Mouse (Mus musculus) midbrain, embryonic 12.5 days (tissue): Measurements from ENCODE around the gene Igtp. TPM values are rescaled to one million over a fixed set of nuclear protein-coding genes. Genes with fewer than 3 reads are reported as not detected.

ENCODE experiments used
- ATAC-seq: fragments of 200-750 bp; cut with Nextera tagmentation; 2 replicates; pipeline ENCODE4 v1.8.0; 2017; ENCODE audit warnings: low read depth, moderate TSS enrichment, moderate library complexity; ENCODE audit not compliant: low FRiP score
- H3K27ac ChIP-seq: fragments of 300-500 bp; sonication (generic); replicated peaks from 2 replicates; pipeline ENCODE4 v1.5.1; 2016; ENCODE audit warnings: mild to moderate bottlenecking
- H3K27me3 ChIP-seq: fragments of 300-500 bp; sonication (generic); 2 replicates; pipeline ENCODE4 v1.6.1; 2016; ENCODE audit warnings: mild to moderate bottlenecking
- H3K36me3 ChIP-seq: fragments of 300-500 bp; sonication (generic); 2 replicates; pipeline ENCODE4 v1.6.1; 2016
- H3K4me1 ChIP-seq: fragments of 300-500 bp; sonication (generic); 2 replicates; pipeline ENCODE4 v1.6.1; 2016
- H3K4me2 ChIP-seq: fragments of 300-500 bp; sonication (generic); replicated peaks from 2 replicates; pipeline ENCODE4 v1.6.1; 2016; ENCODE audit warnings: mild to moderate bottlenecking, moderate library complexity
- H3K4me3 ChIP-seq: fragments of 300-500 bp; sonication (generic); 2 replicates; pipeline ENCODE4 v1.5.1; 2016; ENCODE audit warnings: mild to moderate bottlenecking
- H3K9ac ChIP-seq: fragments of 300-500 bp; sonication (generic); replicated peaks from 2 replicates; pipeline ENCODE4 v1.6.1; 2016; ENCODE audit warnings: mild to moderate bottlenecking, moderate library complexity
- H3K9me3 ChIP-seq: fragments of 300-500 bp; sonication (generic); 2 replicates; pipeline ENCODE4 v1.6.1; 2016; ENCODE audit warnings: mild to moderate bottlenecking
- WGBS: fragments of 180-500 bp; shearing (Covaris S2); methylation state at CpG from one replicate; pipeline ENCODE4 v1.1.7; 2016; 5-methylcytosine and 5-hydroxymethylcytosine counted together
- polyA plus RNA-seq: library from polyadenylated mRNA; unstranded; fragments of >200 nt; fragmentation: Nextera tagmentation; extraction: Ambion mirVana; gene quantifications from 2 replicates; pipeline ENCODE4 v1.2.1, GENCODE M21; 2016

The Igtp gene
- polyA plus RNA-seq, 1 experiment from 2014 or later = 1.8 TPM

DNA sequence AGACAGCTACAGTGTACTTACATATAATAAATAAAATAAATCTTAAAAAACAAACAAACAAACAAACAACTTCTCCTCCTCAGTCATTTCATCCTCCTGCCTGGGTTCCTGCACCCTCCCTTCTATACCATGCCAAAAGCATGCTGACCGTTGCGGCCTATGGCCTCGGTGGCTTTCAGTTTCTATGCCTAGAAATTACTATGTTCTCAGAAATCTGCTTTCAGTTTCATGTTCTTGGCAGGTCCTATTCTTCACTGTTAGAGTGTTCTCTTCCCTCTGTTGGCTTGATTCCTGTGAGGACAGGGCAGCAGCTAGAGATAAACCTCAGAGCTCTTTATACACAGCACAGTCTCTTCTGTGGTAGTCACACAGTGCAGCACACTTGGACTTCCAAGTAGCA is 15.8 kb upstream of the Igtp start:
- Histone ChIP-seq H3K27me3 (no peaks in the 10 kb centered on the region), H3K4me2 (no peak overlapping the region), H3K27ac (no peak overlapping the region), H3K9ac (no peak overlapping the region), H3K4me3 (no peak overlapping the region), H3K36me3 (peaks cover 9% of the 10 kb centered on the region; the same call in 1 of the 2 replicates), H3K9me3 (no peaks in the 10 kb centered on the region), H3K4me1 (no peaks in the 10 kb centered on the region)
- no peak for ATAC-seq
- 91% methylated on average over 3 of the region's 3 CpGs for WGBS

DNA sequence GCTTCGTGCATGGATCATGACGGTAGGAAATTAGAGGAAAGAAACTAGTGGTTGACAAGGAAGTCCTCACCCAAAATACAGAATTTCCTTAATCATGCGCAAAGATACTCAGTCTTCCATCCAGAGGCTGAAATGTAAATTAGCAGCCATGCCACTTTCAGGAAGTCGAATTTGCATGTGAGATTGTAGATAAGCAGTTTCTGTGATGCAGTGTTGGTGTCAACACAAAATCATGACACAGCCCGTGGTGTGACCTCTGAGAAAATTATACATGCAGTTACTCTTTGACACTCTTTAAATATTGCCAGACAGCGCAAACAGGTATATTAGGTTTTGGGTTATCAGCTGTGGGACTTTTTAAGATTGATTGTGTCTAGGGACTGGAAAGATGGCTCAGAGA is 9.7 kb upstream of the Igtp start:
- ATAC-seq = no peak
- Histone ChIP-seq H3K4me1 (peaks cover 4% of the 10 kb centered on the region; the same call in 1 of the 2 replicates), H3K9ac (no peak overlapping the region), H3K4me3 (no peak overlapping the region), H3K9me3 (no peaks in the 10 kb centered on the region), H3K27ac (no peak overlapping the region), H3K36me3 (no peaks in the 10 kb centered on the region), H3K27me3 (no peaks in the 10 kb centered on the region), H3K4me2 (no peak overlapping the region)
- 95% methylated on average over 6 of the region's 6 CpGs for WGBS

DNA sequence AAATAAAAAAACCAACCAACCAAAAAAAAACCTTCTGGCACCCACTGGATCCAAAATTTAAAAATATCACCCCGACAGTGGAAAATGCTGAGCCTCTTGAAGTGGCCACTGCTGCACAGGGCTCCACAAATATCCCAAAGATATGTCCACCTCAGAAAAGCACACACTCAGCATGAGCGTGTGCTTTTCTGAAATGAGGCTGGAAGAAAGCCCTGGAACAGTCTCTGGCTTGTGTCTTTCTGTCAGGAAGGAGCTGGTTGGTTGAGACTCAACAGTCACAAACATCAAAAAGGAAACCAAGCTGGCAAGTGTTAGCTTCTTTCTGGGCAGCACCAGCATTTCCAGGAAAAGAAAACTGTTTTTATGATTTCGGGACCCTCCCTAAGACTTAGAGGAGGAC is 6.0 kb upstream of the Igtp start:
- H3K9me3 ChIP-seq = no peaks in the 10 kb centered on the region
- H3K4me1 ChIP-seq = peaks cover 4% of the 10 kb centered on the region; the same call in 1 of the 2 replicates
- 0 out of 2 replicates have a peak, but pooled peaks cover 4% of the 10 kb centered on the region for H3K27me3 ChIP-seq
- H3K9ac ChIP-seq = no peak overlapping the region
- H3K36me3 ChIP-seq = no peaks in the 10 kb centered on the region
- WGBS = 85% methylated on average over 3 of the region's 3 CpGs
- ATAC-seq = no peak
- H3K27ac ChIP-seq = no peak overlapping the region
- no peak overlapping the region for H3K4me2 ChIP-seq
- H3K4me3 ChIP-seq = no peak overlapping the region

DNA sequence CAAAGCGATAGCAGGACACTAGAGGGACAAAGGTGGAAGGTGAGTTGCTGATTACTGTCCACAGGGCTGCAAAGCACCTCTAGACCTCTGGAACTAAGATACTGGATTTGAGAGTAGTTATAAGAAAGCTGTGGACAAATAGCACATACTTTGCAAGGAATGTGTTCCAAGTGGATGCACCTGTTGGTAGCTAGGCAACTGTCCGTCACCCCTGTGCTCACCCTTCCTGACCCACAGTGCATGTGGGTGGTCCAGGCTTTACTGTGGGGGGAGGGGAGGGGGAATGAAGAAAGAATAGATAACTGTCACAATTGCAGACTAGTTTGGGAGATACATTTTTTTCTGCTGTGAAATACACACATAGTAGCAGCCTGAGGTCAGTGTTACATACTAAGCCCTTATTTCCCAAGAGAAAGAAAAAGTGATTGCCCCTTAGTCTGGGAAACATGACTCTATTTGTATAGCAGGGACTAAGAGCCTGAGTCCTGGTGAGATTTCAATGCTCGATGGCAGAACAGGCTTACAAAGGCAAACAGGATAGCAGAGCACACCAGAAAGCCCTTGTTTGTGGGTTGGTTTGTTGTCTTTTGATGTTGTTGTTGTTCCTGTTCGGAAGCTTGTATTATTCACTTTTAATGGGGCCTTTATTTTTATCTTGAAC is 5.4 kb upstream of the Igtp start:
- Histone ChIP-seq H3K36me3 (no peaks in the 10 kb centered on the region), H3K9ac (no peak overlapping the region), H3K4me2 (no peak overlapping the region), H3K4me1 (peaks cover 5% of the 10 kb centered on the region; the same call in 1 of the 2 replicates), H3K27me3 (0 out of 2 replicates have a peak, but pooled peaks cover 4% of the 10 kb centered on the region), H3K27ac (no peak overlapping the region), H3K9me3 (no peaks in the 10 kb centered on the region), H3K4me3 (no peak overlapping the region)
- no peak for ATAC-seq
- 43% methylated on average over 4 of the region's 4 CpGs for WGBS

DNA sequence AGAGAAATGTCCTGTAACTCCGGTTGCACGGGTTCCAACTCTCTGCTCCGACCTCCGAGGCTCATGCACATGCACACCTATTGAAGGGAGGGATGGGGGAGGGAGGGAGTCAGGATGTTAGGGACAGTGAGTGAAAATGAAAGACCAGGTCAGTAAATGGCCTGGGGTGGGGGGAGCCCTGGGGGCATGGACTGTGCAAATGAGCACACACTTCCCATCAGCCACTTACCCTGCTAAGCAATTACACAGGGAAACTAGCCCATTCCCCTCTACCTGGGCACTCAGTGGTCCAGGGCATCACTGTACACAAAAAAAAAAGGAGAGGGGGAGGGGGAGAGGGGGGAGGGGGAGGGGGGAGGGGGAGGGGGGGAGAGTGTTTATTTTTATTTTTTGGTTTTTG is 693 bp upstream of the Igtp start:
- Histone ChIP-seq H3K9ac (no peak overlapping the region), H3K27ac (no peak overlapping the region), H3K27me3 (0 out of 2 replicates have a peak, but pooled peaks cover 4% of the 10 kb centered on the region), H3K4me3 (peak overlapping the region; percentile 39), H3K4me1 (peaks cover 8% of the 10 kb centered on the region; the same call in 1 of the 2 replicates), H3K4me2 (peak overlapping the region; percentile 55), H3K36me3 (no peaks in the 10 kb centered on the region), H3K9me3 (no peaks in the 10 kb centered on the region)
- ATAC-seq = no peak
- 96% methylated on average over 4 of the region's 4 CpGs for WGBS

- Histone ChIP-seq H3K36me3 (no peaks in the 10 kb centered on the region), H3K4me1 (0 out of 2 replicates have a peak, but pooled peaks cover 4% of the 10 kb centered on the region), H3K4me2 (no peak overlapping the region), H3K27ac (no peak overlapping the region), H3K9ac (no peak overlapping the region), H3K9me3 (no peaks in the 10 kb centered on the region), H3K4me3 (no peak overlapping the region), H3K27me3 (0 out of 2 replicates have a peak, but pooled peaks cover 4% of the 10 kb centered on the region)
- 92% methylated on average over 4 of the region's 4 CpGs for WGBS
- ATAC-seq = no peak
Measured at GRCm38 (mm10) chr11:58200226-58200625, 870 bp downstream of the Igtp start.

GRCm38 (mm10) chr11:58201052-58201451 is 1.7 kb downstream of the Igtp start:
- H3K36me3 ChIP-seq = no peaks in the 10 kb centered on the region
- H3K27ac ChIP-seq = no peak overlapping the region
- WGBS = 90% methylated on average over 12 of the region's 12 CpGs
- H3K9ac ChIP-seq = no peak overlapping the region
- H3K9me3 ChIP-seq = no peaks in the 10 kb centered on the region
- H3K4me3 ChIP-seq = no peak overlapping the region
- ATAC-seq = no peak
- H3K4me1 ChIP-seq = 0 out of 2 replicates have a peak, but pooled peaks cover 4% of the 10 kb centered on the region
- H3K27me3 ChIP-seq = 0 out of 2 replicates have a peak, but pooled peaks cover 4% of the 10 kb centered on the region
- no peak overlapping the region for H3K4me2 ChIP-seq

DNA sequence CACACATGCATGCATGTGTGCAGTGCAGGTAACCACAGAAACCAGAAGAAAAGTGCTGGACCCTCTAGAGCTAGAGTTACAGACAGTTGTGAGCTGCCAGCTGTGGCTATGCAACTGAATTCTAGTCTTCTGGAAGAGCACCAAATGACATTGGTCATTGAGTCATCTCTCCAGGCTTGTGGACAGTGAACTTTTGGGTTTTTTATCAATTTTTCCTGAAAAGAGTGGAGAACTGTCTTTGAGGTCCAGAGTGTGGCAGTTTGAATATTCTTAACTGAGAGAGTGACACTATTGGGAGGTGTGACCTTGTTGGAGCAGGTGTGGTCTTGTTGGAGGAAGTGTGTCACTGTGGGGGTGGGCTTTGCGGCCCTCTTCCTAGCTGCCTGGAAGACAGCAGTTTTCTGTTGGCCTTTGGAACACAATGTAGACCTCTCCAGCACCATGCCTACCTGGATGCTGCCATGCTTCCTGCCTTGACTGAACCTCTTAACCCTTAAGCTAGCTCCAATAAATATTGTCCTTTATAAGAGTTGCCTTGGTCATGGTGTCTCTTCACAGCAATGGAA is 11.0 kb downstream of the Igtp start:
- no peaks in the 10 kb centered on the region for H3K27me3 ChIP-seq
- H3K4me2 ChIP-seq = no peak overlapping the region
- H3K4me3 ChIP-seq = no peak overlapping the region
- H3K9ac ChIP-seq = no peak overlapping the region
- peaks cover 6% of the 10 kb centered on the region; the same call in 1 of the 2 replicates for H3K4me1 ChIP-seq
- 94% methylated on average over 1 of the region's 1 CpGs for WGBS
- no peaks in the 10 kb centered on the region for H3K36me3 ChIP-seq
- ATAC-seq = no peak
- no peaks in the 10 kb centered on the region for H3K9me3 ChIP-seq
- H3K27ac ChIP-seq = no peak overlapping the region

DNA sequence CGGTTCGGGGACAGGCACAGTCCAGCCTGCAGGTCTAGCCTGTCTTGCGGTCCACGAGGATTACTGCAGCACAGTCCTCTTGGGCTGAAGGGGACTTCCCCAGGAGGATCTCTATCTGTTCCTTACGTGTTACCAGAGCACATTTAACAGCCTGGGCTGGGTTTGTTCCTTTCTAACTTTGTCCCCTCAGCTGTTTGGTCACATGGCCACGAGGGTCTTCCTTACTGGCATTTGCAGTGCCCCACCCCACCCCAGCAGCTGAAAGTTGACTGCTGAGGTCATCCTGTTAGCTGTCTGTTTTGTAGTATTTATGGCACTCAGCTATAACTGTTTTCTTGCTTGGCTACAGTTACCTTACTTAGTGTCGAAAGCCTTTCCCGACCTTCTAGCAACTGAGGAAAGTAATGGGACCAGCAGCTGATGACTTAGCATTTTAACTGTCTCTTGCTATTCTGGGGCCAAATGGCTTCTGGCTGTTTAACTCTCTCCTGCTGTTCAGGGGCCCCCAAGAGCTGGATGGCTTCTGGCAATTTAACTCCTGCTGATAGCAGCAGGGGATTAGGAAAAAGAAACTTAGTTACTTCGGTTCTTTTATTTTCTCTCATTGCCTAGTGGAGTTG is 11.8 kb downstream of the Igtp start:
- H3K9ac ChIP-seq = no peak overlapping the region
- no peaks in the 10 kb centered on the region for H3K9me3 ChIP-seq
- H3K27me3 ChIP-seq = no peaks in the 10 kb centered on the region
- no peak overlapping the region for H3K27ac ChIP-seq
- no peak overlapping the region for H3K4me2 ChIP-seq
- H3K36me3 ChIP-seq = no peaks in the 10 kb centered on the region
- no peak for ATAC-seq
- H3K4me1 ChIP-seq = peaks cover 6% of the 10 kb centered on the region; the same call in 1 of the 2 replicates
- WGBS = 20% methylated on average over 9 of the region's 9 CpGs
- H3K4me3 ChIP-seq = no peak overlapping the region

DNA sequence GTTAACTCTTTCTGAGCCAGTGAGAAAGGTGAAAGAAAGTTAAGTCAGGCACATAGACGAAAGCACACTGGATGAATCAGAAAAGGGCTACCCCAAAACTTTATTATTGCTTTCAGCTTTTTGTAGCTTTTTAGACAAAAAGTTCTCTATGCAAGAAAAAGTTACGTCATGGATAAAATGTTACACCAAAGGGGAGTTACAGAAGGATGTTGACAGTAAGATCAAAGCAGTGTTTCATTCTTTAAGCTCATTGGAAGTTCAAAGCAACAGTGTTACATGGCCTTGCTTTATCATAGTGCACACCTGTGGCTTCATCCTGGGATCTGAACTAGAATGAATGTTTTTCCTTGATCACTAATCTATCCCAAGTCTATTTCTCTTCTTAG is 12.3 kb downstream of the Igtp start:
- Histone ChIP-seq H3K36me3 (no peaks in the 10 kb centered on the region), H3K4me1 (peaks cover 6% of the 10 kb centered on the region; the same call in 1 of the 2 replicates), H3K4me3 (no peak overlapping the region), H3K4me2 (no peak overlapping the region), H3K27ac (no peak overlapping the region), H3K9me3 (no peaks in the 10 kb centered on the region), H3K9ac (no peak overlapping the region), H3K27me3 (no peaks in the 10 kb centered on the region)
- ATAC-seq = no peak
- WGBS = 15% methylated on average over 2 of the region's 2 CpGs

- Histone ChIP-seq H3K27ac (no peak overlapping the region), H3K36me3 (no peaks in the 10 kb centered on the region), H3K9me3 (no peaks in the 10 kb centered on the region), H3K9ac (no peak overlapping the region), H3K4me3 (no peak overlapping the region), H3K4me2 (no peak overlapping the region), H3K27me3 (no peaks in the 10 kb centered on the region), H3K4me1 (peaks cover 6% of the 10 kb centered on the region; the same call in 1 of the 2 replicates)
- 85% methylated on average over 7 of the region's 7 CpGs for WGBS
- no peak for ATAC-seq
Measured at GRCm38 (mm10) chr11:58213673-58214342, 14.5 kb downstream of the Igtp start.
